Mouse (Mus musculus) monocyte, adult 2 months (primary cell): ENCODE results near the gene Farp1.
"Not testable (repeated sequence)": the region's sequence is repeated elsewhere in the genome, so short reads cannot be mapped to it uniquely, and the experiment has no call there.

ENCODE experiments used
- DNase-seq, 2 experiments: peaks; one replicate each; pipeline ENCODE4 v3.0.0; 2022; ENCODE audit warnings: low spot score in 2 of 2, low read depth in 1 of 2

Gene Farp1

DNA sequence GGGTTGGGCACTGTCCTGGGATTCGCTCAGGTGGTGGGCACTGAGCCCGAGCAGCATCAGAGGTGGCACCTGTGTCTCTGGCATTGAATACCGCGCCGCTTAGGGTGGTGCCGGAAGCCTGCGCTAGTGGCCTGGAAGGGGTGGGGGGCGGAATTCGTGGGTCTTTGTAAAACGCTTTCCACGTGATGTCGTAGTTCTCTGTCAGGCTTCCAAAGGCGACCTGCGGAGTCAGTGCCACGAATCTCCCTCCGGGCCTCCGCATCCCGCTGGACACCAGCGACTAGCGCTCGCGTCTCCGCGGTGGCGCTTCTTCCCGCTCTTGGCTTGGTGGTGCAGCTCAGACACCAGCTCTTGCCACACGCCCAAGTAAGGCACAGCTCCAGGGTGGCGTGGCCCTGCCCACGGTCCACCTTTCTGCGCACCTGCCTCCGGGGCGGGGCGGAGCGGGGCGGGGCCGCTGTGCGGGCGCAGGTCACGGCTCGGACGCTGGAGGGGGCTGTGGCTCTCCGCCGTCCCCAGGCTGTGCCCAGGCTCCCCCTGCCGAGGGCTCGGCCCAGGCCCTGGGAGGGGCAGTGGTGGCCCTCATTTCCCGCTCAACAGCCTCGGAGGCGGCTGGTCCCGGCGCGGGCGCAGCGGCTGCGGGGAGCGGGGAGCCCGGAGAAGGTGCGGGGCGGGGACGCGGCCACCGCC lies at the start of gene Farp1:
TSS of gene Farp1 (plus strand) at position 228 of the 690 bp plus-strand sequence.
- DNase-seq, result no peak

DNA sequence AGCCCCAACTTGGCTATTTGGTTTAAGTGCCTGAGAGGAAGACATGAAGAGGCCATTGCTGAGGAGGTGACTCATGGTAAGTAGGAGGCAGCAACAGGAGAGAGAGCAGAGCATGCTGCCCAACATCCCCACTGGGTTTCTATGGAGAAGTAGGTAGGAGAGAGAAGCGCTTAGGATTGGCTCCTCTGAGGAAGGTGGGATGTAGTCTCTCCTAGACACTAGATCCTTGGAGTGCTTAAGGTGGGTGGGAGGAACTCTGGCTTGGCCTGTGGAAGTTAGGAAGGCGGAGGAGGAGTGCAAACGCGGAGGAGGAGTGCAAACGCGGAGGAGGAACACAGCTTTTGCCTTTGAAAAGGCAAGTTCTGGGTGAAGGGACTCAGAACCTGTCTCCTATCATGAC lies 45.9 kb upstream of the Farp1 start:
- DNase-seq, result no peak

DNA sequence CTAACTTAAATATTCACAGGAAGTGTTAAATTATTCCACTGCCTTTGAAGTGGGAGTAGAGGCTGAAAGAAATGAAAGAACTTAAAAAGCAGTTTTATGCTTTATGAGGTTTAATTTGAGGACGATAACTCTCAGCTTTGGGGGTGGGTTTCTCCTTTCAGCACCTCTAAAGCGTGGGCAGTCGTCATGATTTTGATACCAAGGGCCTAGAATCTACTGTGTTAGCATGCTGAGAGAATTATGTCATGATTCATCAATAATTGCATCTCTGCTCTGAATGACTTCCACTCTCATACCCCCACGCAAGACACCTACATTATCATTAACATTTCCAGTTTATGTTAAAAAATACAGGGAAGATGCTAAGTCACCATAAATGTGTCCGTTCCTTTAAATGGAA lies 37.3 kb upstream of the Farp1 start:
- no peak for DNase-seq

DNA sequence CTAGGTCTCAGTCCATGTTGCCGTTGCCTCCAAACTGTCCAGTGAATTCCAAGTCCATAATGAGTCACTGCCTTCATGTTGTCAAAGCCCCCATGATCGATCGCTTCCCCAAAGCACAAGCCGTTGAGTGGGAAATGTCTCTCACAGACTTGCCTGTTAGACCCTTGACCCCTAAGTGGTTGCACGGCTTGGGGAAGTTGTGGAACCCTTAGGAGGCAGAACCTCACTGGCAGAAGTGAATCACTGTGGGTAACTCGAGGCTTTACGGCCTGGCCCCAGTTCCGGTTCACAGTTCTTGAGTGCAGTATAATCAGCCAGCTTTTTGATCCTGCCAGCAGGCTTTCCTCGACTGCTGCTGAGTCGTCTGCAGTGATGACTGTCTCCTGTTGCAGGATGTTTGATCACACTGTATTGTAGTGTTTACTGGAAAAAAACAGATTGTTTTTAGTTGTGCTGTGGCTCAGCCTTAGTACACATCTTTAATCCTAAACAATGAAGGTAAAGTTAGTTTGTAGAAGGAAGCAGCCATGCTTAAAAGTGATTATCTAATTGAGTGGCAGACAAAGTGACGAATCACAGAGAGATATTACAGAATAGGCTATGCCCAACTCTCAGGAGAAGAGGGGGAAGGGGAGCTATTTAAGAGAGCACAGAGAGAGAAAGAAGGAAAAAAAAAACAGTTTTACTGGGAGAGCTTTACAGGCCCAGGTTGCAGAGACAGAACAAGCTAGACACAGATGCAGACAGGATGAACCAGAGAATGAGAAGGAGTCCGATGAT lies 34.2 kb upstream of the Farp1 start:
- DNase-seq, result no peak

DNA sequence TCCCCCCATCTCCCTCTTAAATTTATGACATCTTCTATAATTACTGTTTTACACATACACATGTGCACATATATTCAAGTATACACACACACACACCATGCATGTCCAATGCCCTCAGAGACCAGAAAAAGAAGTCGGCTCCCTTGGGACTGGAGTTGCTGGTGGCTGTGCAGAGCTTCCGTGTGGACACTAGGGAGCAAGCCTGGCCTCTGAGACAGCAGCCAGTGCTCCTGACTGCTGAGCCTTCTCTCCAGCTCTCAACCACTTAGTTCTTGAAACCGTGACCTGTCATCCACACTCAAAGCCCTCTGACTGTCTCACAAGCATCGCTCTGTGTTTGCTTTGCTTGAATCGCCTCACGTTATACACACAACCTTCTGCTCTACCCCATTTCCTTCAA lies 29.4 kb upstream of the Farp1 start:
- DNase-seq, result no peak

DNA sequence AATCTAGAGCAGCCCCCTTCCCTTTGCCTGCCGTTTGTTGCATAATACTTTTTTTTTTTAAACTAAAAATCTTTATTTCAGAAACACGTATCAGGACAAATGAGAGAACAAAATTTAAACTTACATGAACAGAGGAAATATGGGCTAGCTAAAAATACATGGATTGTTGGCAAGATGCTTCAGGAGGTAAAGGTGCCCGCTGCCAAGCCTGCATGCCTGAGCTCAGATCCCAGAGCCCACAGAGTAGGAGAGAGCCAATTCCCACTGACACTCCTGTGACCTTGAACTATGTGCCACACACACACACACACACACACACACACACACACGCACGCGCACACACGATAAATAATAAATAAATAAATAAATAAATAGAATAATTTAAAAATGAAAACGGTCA lies 29.0 kb upstream of the Farp1 start:
- DNase-seq, result no peak

DNA sequence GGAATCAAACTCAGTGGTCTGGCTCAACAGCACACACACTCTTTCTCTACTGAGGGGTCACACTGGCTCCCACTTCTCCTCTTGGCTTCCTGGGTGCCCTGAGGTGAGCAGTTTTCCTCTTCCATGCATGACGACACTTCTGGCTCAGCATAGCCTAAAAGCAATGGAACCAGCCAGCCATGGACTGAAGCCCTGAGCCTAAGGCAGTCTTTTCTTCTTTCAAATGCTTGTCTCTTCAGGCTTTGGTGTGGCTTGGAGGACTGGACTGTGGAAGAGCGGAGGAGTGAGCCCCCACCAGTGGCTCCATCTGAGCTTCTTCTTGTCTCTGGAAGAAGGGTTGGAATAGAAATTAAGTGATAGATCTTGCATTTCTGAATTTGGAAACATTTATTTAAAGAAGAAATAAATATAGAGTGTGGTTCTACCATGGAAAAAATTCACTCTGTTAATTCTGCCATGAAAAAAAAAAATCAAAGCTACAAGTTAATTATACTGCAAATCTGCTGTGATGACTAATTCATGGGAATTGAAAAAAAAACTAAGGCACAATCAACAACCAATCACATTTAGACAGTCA lies 19.8 kb upstream of the Farp1 start:
- no peak for DNase-seq

DNA sequence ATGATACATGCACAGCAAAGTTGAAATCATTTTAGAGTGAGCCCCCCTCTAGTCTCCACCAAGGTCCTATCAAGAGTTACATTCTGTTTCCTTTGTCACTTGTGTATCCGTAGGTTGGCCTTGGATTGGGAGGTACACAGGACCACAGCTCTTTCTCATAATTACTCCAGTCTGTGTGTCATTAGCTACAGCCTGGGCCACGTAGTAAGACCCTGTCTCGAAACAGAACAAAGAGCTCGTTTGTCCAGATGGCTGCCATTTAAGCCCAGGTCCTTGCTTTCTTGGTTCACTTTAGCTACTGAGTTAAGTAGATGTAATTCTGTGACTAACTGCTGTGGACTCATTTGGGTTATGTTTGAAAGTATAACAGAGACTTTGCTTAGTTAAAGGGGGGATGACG lies 12.6 kb upstream of the Farp1 start:
- DNase-seq, result no peak

DNA sequence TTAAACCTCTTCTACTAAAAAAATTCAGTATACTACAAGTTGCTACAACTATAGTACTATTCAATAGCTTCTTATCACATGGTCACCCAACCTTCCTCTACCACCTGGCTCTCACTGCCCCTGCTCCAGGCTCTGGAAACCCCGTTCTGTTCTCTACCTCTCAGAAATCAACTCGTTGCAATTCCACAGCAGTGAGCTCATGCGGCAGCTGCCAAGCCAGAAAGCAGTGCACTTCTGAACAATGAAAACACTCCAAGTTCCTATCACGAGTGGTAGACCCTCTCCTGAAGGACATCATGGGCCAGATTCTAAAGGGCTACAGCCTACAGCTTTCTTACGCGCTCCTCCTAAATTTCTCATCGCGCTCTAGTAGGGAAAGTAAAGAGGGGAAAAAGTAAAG lies 9.6 kb upstream of the Farp1 start:
- DNase-seq, result no peak

DNA sequence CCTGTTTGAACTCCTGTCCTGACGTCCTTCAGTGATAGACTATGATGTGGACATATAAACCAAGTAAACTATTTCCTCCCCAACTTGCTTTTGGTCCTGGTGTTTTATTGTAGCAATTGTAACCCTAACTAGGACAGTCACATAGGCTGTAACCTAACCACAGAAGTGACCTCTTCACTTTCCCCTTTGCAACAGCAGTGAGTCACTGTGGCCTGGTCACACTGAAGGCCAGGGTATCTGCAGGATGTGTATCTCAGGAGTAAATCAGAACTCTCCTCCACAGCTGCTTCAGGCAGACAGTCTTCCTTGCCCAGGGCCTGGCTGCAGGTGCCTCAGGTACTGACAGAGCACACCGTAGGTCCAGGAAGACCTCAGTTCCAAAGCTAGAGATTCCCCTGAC lies 3.6 kb upstream of the Farp1 start:
- no peak for DNase-seq

DNA sequence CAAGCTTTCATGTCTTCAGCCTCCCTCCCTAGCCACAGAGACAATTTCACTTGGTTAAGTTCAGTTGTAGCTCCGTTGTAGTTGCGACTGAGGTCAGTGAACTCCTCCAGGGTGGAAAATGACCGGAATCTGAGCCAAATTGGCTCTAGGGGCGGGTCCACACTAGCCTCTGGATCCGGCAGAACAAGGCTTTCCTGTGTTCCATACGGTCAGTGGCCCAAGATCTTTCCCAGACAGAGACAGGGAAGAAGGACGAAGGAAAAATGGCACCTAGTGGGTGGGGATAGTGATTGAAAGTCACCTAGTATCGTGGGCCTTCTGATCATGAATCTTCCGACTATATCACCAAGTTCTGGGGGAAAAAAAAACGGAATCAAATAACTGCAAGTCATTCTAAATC lies 475 bp upstream of the Farp1 start:
- DNase-seq, result no peak

DNA sequence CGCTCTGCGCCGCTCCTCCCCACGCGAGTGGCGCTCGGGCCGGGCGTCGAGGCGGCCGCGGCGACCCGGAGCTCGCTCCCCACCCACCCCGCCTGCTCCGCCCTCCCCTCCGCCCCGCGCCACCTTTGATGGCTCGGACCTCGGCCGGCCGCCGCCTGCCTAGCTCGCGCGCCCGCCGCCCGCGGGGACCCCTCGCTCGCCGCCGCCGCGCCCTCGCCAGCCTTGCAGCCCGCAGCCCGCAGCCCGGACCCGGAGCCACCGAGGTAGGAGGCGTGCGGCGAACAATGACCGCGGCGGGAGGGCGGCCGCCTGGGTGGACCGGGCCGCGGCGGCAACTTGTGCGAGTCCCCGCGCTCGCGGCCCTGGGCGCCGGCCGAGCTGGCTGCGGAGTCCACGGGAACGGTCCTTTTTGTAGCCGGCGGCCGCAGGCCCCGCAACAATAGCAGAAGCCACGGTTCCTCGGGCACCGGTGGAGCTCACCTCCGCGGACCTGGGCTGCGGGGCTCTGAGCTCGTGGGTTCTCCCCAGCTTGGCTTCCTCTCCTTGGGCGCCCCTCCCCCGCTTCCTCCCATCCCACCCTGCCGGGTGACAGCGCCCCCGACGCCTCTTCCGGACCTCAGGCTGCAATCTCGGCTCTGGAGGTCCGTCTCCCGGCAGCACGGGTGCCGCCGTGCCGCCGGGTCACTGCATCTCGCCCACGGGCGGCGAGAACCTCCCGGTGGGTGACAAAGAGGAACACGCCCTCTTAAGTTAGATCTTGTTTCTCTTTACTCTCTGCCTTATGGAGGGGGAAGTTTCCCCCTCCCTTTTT lies 868 bp downstream of the Farp1 start:
- DNase-seq, result no peak

DNA sequence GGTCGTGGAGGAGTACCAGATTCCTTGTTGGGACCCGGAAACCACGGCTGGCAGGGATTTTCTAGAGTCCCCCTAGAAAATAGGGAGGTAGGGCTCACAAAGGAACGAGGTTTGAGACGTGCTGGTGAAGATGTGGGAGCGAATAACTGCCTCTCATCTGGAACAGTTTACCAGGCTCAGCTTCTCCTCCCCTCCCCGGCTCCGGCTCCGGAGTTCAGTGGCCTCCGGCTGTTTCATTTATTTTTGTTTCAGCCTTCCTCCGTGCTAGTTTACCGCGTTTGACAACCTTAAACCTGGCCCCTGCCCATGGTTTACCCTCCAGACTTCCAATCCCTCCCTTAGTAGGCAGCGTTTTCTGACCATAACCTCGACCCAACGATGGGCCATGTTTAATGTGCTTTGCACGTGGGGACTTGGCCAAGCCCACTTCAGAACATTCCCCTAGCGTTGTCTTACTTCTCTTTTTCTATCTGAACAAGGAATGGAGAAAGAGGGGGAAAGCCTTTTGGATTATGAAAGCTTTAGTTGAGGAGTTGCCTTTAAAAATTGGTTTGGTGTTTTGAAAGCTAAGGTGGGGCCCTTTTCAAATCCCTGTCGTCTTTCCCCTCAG lies 1.7 kb downstream of the Farp1 start:
- DNase-seq, result no peak

DNA sequence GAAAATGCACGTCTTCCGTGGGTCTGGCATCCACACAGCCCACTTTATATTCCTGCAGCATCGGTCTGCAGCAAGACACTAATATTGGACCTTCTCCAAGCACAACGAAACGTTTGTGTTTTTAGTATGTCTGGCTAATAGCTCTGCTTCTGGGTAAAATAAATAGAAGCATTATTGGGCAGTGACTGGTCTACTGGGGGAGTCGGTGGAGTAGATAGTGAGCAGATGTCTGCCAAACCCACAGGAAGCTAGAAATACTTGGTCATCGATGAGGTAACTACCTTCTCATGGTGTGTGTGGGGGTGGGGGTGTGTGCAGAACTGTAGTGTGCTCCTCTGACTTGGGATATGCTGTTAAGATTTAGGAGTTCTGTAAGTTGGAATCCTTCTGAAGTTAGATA lies 2.3 kb downstream of the Farp1 start:
- no peak for DNase-seq

DNA sequence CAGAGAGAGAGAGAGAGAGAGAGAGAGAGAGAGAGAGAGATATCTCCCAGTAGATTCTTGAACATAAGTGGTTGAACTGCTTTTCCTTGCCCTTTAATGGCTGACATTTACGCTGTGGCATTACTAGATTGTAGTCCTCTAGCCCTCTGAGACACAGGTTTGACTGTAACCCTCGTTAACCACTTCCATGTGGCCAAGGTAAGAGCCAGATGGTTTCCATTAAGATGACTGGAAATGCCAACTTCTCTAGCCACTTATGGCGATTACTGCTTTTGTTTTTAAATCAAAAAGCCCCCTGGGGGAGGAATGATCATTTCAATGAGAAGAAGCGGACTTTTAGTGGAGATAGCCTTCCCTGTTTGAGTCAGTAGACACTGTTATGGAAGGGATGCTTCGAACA lies 3.7 kb downstream of the Farp1 start:
- no peak for DNase-seq

DNA sequence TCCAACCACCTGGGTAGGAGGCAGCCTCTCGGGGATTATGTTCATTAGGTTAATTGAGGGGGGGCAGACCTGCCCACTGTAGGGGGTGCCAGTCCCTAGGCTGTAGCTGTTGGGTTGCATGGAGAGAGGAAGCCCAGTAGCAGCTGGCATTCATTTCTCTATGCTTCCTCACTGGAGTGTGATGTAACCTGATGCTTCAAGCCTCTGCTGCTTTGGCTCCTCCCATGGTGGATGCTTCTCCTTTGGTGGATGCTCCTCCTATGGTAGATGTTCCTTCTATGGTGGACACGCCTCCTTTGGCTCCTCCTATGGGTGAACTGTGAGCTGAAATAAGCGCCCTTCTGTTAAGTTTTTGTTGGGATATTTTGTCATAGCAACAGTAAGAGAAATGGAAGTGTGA lies 9.1 kb downstream of the Farp1 start:
- DNase-seq, result no peak

DNA sequence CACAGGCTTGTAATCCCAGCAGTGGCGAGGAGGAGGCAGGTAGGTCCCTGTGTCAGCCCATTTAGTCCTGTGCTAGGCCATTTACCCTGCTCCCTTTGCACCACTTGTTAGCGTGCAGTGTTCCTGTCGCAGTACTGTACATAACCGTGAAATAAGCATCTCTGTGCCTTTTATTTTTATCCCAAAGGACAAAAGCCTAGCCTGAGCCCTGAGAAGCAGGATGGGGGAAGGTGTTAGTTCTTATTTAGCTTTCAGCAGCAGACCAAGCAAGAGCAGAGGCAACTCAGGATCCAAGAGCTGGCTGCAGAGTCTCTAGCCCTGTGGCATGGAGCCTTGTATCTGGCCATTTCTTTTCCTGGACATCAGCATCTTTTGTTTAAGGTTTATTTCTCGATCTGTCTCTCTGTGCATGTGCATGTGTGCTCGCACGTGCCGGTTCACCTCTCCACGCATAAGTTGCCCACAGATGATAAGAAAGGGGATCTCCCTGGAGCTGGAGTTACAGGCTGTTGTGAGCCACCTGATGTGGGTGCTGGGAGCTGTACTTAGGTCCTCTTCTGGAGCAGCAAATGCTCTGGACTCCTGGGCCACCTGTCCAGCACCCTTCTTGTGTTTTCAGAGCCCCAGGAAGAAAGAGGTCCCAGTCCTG lies 11.4 kb downstream of the Farp1 start:
- no peak for DNase-seq

DNA sequence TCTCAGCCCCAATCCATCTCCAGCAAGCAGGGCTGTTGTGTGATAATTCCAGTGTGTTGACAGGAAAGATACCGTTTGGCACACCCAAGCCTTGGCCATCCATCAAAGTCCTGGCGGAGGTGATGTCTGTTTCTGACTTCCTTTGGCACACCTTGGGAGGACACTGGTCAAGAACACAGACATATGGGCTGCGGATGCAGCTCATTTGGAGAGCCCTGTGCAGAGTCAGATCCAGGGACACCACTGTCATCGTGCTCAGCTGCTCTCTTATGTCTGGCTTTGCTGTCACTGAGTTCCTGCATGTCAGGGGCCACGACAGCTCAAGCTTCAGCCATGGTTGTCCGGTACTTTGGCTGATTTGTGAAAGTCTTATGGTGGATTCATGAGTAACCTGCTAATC lies 12.8 kb downstream of the Farp1 start:
- no peak for DNase-seq

DNA sequence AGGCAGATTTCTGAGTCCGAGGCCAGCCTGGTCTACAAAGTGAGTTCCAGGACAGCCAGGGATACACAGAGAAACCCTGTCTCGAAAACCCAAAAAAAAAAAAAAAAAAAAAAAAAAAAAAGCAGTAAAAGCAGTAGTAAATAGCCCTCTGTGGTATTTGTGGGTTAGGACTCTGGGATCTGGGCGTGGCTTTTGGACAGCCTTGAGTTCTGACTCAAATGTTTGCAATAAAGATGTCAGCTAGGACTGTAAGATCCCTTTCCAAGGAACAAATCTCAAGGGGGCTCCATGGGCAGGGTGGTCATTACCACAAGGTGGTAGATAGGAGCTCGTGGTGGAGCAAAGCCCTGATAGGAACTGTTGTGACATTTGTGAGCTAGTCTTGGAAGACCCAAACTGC lies 16.0 kb downstream of the Farp1 start:
- DNase-seq, result not testable (repeated sequence)

DNA sequence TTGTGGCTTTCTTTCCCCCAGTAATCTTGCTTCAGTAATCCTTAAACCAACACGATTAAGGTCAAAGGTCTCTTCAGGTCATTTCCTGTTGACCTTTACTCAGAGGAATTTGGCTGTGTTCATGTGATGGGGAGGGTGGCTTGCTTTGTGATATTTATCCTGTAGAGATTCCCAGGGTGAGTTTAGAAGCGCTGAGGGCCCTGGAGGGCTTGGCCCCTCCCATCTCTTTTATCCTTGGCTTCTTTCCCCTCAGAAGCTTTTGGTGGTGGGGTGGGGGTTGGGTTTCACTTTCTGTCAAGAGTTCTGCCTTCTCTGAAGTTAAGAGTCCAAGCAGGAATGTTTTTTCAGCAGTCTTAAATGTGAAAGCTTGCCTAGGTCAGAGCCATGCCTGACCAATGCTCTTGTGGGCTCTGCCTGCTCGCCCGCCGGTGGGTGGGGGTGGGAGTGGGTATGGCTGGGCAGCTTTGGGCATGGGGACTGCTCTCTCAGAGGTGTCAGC lies 18.1 kb downstream of the Farp1 start:
- DNase-seq, result no peak

DNA sequence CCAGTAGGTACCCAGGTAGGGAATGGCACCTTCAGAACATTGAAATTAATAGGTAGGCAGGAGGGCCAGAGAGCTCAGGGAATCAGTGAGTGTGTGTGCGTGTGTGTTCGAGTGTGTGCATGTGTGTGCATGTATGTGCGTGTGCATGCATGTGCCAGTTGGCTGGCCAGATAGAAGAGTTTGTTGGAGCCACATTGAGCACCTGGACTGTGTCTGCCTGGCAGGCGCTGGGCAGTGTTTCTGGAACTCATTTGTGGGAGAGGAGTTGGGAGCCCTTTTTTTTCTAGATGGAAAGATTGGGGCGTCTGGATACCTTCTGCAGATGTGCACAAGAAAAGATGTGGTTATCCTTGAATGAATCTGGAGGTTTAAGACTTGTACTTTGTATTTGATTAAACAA lies 19.1 kb downstream of the Farp1 start:
- DNase-seq, result no peak
